Mouse (Mus musculus) telencephalon, adult 2 months (tissue): ENCODE results near the gene Ltb4r2.
A peak's percentile ranks its signal among the peaks of the same experiment; 100 is the strongest.

ENCODE experiments used
- DNase-seq: peaks from one replicate; pipeline ENCODE4 v3.0.0-alpha.2; 2011; ENCODE audit warnings: low read depth, low spot score

Ltb4r2 gene

GRCm38 (mm10) chr14:55781310-55781709 lies 20.1 kb downstream of the Ltb4r2 start:
- peak; percentile 50 for DNase-seq

DNA sequence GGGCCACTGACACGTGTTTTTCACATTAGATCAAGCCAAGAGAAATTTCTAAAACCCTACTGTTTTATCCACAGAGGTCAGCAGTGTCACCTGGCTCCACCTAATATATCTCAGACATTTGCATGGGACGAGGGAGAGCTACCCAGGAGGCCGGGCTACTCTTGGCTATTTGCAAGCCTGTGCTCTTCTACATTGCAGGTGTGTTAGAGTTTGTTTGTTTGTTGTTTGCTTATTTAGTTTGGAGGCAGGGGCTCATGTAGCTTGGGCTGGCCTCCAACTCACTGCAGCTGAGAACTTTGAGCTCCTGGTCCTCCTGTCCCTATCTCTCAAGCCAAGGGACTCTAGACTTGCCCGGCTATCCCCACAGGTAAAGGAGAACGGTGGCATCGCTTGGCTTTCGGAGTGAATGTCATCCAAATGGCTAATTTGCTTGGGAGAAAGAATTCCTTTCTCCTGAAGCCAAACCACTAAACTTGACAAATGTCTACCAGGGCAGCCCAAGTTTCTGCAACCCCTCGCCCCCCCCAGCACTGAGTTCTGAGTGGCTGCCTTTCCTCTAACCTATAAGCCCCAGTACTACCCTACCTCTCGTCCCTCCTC lies 21.2 kb downstream of the Ltb4r2 start:
- no peak for DNase-seq

DNA sequence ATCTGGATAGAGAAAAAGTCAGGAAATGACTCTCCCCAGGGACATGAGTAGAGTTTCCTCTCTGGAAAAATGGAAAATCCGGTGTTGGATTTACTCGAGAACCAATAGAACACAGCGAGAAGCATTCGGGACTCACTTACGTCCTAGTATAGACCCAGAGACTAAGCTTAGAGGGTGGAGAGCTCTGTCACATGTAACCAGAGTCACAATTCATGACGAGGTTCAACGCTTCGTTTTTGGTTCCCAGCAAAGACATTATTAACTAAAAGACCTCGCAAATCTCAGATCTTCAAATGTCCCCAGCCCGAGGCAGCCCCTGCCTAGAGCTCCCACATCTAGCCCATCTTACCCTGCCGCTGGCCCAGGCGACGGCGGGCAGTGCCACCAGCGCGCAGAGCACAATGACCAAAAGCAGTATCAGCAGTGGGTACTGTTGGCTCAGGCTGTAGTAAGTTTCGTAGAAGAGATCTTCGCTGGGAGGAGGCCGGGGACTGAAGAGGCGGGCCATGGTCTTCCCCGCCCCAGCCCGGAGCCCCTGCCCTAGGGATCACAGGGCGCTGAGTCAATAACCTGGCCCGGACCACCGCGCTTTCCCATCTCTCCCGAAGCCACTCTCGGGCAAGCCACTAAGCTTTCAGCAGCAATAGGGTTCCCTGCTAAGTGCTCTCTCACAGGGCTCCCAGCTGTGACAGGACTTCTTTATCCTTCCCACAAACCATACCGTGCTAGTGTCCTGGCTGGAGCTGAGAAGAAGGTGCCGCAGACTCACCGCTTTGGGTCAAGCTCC lies 22.1 kb downstream of the Ltb4r2 start:
- no peak for DNase-seq

DNA sequence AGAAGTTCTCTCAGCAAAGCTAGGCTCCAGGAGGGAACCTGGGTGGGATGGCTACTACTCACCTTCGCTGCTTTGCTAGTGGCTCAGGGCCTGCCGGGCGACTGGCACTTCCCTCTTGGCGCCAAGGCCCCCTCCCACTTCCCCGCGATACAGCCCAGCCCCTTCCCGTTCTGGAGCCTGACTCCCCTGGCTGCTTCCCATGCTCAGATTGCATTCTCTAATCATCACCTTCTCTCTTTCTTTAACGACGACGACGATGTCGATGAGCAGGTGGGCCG lies 22.7 kb downstream of the Ltb4r2 start, which contains the start of gene Adcy4:
Gene Adcy4, minus strand, starts transcription at position 138 of the 278 bp plus-strand sequence.
- DNase-seq = no peak

- no peak for DNase-seq
Measured at GRCm38 (mm10) chr14:55785195-55785594, 24.0 kb downstream of the Ltb4r2 start.

- no peak for DNase-seq
Measured at GRCm38 (mm10) chr14:55787731-55788130, 26.5 kb downstream of the Ltb4r2 start.

DNA sequence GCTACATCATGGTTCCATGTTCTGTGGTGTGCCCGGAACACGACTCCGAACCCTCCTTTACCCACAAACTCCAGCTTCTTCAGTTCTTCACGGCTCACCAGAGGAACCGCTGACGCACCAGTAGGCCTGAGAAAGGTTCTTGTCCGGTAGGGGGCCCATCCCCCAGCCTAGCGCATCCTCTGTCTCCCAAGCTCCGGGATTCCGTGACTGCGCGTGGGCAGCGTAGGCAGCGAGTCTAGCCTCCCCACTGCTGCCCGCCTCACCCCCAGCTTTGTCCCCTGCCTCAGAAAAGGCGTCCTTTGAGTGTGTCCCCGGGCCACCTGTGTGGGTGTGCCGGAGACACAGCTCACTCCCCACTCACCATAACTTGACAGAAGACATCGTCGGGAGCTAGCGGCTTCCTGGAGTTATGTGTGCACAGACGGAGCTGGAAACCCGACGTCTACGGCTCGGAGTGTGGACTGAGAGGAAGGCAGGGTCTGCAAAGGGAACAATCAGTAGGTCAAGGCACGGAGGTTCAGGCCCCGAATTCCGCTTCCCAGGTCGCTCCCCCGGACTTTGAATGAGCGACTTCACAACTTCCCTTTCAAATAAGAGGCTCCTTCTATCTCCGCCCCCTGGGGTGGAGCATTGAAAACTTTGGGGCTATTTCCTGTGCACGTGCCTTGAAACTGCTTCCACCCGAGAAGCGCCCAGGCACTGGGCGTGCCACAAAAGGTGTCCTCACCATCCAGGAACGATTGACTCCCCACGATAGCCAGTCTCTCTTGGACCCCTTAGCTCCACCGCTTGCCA lies 27.2 kb downstream of the Ltb4r2 start, which contains the start of gene Ripk3:
Gene Ripk3, minus strand, starts transcription at position 610 of the 795 bp plus-strand sequence.
- DNase-seq = no peak

- DNase-seq = no peak
Measured at GRCm38 (mm10) chr14:55793461-55793860, 32.2 kb downstream of the Ltb4r2 start.

DNA sequence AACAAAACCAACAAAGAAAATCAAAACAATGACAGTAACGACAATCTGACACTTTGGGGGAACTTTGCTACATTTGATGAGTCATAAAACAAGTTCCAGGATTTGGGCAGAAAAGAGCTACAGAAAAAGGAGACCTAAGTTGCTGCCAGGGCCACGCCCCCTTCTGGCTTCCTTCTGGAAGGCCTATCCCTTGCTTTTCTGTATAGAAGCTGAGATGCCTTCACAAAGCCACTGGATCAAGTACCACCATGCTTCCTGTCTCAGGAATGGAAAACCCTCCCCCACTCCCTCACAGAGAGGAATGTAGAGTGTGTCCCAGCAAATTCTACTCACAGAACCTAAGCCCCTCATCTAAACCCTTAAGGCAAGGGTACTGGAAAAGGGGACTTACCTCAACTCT lies 32.7 kb downstream of the Ltb4r2 start:
- no peak for DNase-seq

- no peak for DNase-seq
Measured at GRCm38 (mm10) chr14:55795380-55796163, 34.3 kb downstream of the Ltb4r2 start.
